Mouse (Mus musculus): ENCODE data around the gene Arfgef2. TPM values are rescaled to one million over a fixed set of nuclear protein-coding genes. Genes with fewer than 3 reads are reported as not detected.

Arfgef2 gene
- total and polyA plus RNA-seq, 3 experiments = 12.5 to 50.4 (median 45.4) TPM

DNA sequence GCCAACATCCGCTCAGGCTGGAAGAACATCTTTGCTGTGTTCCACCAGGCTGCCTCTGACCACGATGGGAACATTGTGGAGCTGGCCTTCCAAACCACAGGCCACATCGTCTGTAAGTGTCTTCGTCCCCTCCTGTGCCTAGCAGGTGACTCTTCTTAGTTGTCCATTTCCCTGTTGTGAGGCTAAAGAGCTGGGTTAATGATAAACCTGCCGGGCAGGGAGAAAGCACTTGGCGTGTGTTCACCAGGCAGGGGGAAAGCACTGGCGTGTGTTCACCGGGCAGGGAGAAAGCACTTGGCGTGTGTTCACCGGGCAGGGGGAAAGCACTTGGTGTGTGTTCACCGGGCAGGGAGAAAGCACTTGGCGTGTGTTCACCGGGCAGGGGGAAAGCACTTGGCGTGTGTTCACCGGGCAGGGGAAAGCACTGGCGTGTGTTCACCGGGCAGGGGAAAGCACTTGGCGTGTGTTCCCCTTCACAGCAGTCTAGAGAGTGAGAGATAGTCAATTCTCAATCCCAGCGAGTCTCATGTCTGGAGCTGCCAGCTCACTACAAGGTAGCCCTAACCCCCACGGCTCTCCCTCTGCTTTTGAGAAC is 65.0 kb downstream of the Arfgef2 start:
- DNase-seq = no peak
- no peaks in the 10 kb centered on the region for H3K27me3 ChIP-seq (ENCODE audit: control insufficient read depth, insufficient read depth, low read length)
- no peak overlapping the region for H3K27ac ChIP-seq
- no peaks in the 10 kb centered on the region for H3K36me3 ChIP-seq (ENCODE audit: control insufficient read depth, insufficient read depth, low read length)
- 71% methylated on average over 20 of the region's 20 CpGs for WGBS
- H3K4me1 ChIP-seq (ENCODE audit: control insufficient read depth, insufficient read depth, low read length) = no peaks in the 10 kb centered on the region
- no peak overlapping the region for H3K9ac ChIP-seq (ENCODE audit: low read depth, low read length)
- intact Hi-C loops (cut with DNase I) = no loop called here
- no peak overlapping the region for H3K4me3 ChIP-seq
- TF ChIP-seq POLR2A (IDR thresholded peaks at IDR 0.05; ENCODE audit: insufficient read depth, low read depth, low read length) = no peak
- no peak for TF ChIP-seq EP300 (IDR thresholded peaks at IDR 0.05; ENCODE audit: insufficient read depth, low read depth, low read length)
- no peak for TF ChIP-seq CTCF (IDR thresholded peaks at IDR 0.05)
- H3K79me2 ChIP-seq (replicated peaks; ENCODE audit: control insufficient read depth, insufficient read depth, low read length) = no peaks in the 10 kb centered on the region

DNA sequence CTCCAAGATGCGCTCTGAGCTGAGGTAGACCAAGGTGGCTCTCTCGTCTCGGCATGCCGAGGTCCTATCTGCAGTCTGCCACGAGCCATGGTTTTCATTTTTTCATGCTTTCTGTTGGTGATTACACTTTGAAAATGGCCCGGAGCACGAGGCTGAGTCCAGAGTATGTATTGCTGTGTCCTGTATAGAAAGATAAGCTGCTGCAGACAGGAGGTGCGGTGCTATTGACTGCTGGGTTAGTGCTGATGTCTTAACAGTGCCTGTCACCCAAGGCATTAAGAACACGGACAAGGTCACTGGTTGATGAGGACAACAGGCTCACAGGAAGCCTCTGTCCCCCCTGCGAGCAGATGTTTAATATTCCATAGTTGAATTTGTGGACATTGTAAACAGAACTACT is 65.5 kb downstream of the Arfgef2 start:
- no peak for TF ChIP-seq CTCF (IDR thresholded peaks at IDR 0.05)
- no peak for TF ChIP-seq POLR2A (IDR thresholded peaks at IDR 0.05; ENCODE audit: insufficient read depth, low read depth, low read length)
- no peak for TF ChIP-seq EP300 (IDR thresholded peaks at IDR 0.05; ENCODE audit: insufficient read depth, low read depth, low read length)
- intact Hi-C loops (cut with DNase I) = no loop called here
- no peak overlapping the region for H3K9ac ChIP-seq (ENCODE audit: low read depth, low read length)
- H3K27ac ChIP-seq = no peak overlapping the region
- H3K79me2 ChIP-seq (replicated peaks; ENCODE audit: control insufficient read depth, insufficient read depth, low read length) = no peaks in the 10 kb centered on the region
- 44% methylated on average over 10 of the region's 10 CpGs for WGBS
- H3K36me3 ChIP-seq (ENCODE audit: control insufficient read depth, insufficient read depth, low read length) = no peaks in the 10 kb centered on the region
- no peaks in the 10 kb centered on the region for H3K27me3 ChIP-seq (ENCODE audit: control insufficient read depth, insufficient read depth, low read length)
- no peak for DNase-seq
- H3K4me3 ChIP-seq = no peak overlapping the region
- H3K4me1 ChIP-seq (ENCODE audit: control insufficient read depth, insufficient read depth, low read length) = no peaks in the 10 kb centered on the region

DNA sequence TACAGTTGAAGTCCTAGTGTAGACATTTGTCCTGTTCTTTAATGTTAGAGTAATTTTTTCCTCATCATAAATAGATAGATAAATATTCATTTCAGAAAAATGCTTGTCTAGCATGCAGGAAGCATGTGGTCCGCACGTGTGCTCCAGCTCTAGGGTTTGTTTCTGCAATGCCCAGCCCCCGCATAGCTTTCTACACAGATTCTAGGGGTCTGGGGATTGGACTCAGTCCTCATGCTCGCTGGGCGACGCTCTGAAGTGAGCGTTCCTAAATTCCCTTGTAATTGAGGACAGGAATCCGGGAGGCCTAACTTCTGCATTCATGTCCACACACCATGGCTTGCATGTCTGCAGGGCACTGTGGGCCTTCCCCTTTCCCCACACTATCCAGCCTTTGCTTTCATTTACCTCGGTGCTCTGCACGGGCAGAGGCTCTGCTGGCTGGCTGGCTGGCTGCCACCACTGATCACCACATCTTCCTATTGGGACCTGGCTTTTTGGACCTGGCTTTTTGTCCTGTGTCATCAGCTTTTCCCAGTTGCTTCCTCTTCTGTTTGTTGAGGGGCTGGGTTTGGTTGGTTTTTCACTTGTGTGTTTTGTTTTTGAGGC is 69.4 kb downstream of the Arfgef2 start:
- 75% methylated on average over 10 of the region's 10 CpGs for WGBS
- no peaks in the 10 kb centered on the region for H3K27me3 ChIP-seq (ENCODE audit: control insufficient read depth, insufficient read depth, low read length)
- no peaks in the 10 kb centered on the region for H3K79me2 ChIP-seq (replicated peaks; ENCODE audit: control insufficient read depth, insufficient read depth, low read length)
- peak in 1 of 2 experiments; percentile 28 for DNase-seq
- H3K27ac ChIP-seq = no peak overlapping the region
- no peak for TF ChIP-seq CTCF (IDR thresholded peaks at IDR 0.05)
- no peak for TF ChIP-seq POLR2A (IDR thresholded peaks at IDR 0.05; ENCODE audit: insufficient read depth, low read depth, low read length)
- no peak for TF ChIP-seq EP300 (IDR thresholded peaks at IDR 0.05; ENCODE audit: insufficient read depth, low read depth, low read length)
- H3K4me3 ChIP-seq = no peak overlapping the region
- intact Hi-C loops (cut with DNase I) = no loop called here
- no peak overlapping the region for H3K9ac ChIP-seq (ENCODE audit: low read depth, low read length)
- H3K4me1 ChIP-seq (ENCODE audit: control insufficient read depth, insufficient read depth, low read length) = no peaks in the 10 kb centered on the region
- no peaks in the 10 kb centered on the region; the same call in 1 of the 2 replicates for H3K36me3 ChIP-seq (ENCODE audit: control insufficient read depth, insufficient read depth, low read length)

DNA sequence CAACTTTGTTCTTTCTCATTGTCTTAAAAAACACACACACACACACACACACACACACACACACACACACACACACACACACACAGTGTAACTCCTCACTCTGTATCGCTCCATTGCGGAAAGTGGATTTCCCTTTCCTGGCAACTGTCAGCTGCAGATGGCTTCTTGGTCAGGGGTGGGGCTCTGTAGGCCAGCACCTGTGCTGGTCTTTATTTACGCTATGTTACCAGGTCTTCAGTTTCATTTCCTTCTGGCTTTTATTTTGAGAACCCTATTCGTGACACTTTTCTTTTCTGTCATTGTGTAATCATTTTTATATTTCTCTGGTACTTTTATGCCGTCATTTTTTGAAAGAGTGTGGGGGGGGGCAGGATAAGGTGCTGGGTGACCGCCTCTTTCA is 70.2 kb downstream of the Arfgef2 start:
- WGBS = 60% methylated on average over 6 of the region's 6 CpGs
- DNase-seq = peak in 1 of 2 experiments; percentile 11
- Histone ChIP-seq H3K4me1 (ENCODE audit: control insufficient read depth, insufficient read depth, low read length) (no peaks in the 10 kb centered on the region), H3K27me3 (ENCODE audit: control insufficient read depth, insufficient read depth, low read length) (no peaks in the 10 kb centered on the region), H3K79me2 (replicated peaks; ENCODE audit: control insufficient read depth, insufficient read depth, low read length) (no peaks in the 10 kb centered on the region), H3K9ac (ENCODE audit: low read depth, low read length) (no peak overlapping the region), H3K4me3 (no peak overlapping the region), H3K36me3 (ENCODE audit: control insufficient read depth, insufficient read depth, low read length) (no peaks in the 10 kb centered on the region; the same call in 1 of the 2 replicates), H3K27ac (no peak overlapping the region)
- TF ChIP-seq CTCF (IDR thresholded peaks at IDR 0.05) = no peak
- TF ChIP-seq POLR2A (IDR thresholded peaks at IDR 0.05; ENCODE audit: insufficient read depth, low read depth, low read length) = no peak
- TF ChIP-seq EP300 (IDR thresholded peaks at IDR 0.05; ENCODE audit: insufficient read depth, low read depth, low read length) = no peak
- intact Hi-C loops (cut with DNase I) = no loop called here

DNA sequence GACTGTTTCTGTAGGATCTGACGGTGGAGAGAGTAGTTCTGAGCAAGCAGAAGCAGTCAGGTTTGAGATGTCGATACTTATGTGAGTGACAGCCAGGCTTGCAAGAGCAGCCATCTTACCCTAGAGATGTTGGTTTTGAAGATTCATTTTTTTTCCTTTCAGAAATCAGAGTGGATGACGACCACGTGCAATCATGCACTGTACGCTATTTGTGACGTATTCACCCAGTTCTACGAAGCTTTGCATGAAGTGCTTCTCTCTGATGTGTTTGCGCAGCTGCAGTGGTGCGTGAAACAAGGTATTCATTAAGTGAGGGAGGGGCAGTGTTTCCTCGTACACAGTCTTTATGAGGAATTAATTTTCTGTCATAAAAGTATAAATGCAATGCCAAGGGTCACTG is 70.9 kb downstream of the Arfgef2 start:
- intact Hi-C loops (cut with DNase I) = no loop called here
- no peaks in the 10 kb centered on the region; the same call in 1 of the 2 replicates for H3K36me3 ChIP-seq (ENCODE audit: control insufficient read depth, insufficient read depth, low read length)
- WGBS = 94% methylated on average over 10 of the region's 10 CpGs
- H3K4me1 ChIP-seq (ENCODE audit: control insufficient read depth, insufficient read depth, low read length) = no peaks in the 10 kb centered on the region
- no peak overlapping the region for H3K4me3 ChIP-seq
- H3K9ac ChIP-seq (ENCODE audit: low read depth, low read length) = no peak overlapping the region
- no peak for DNase-seq
- H3K27me3 ChIP-seq (ENCODE audit: control insufficient read depth, insufficient read depth, low read length) = no peaks in the 10 kb centered on the region
- no peaks in the 10 kb centered on the region for H3K79me2 ChIP-seq (replicated peaks; ENCODE audit: control insufficient read depth, insufficient read depth, low read length)
- no peak overlapping the region for H3K27ac ChIP-seq
- TF ChIP-seq CTCF (IDR thresholded peaks at IDR 0.05) (no peak), POLR2A (IDR thresholded peaks at IDR 0.05; ENCODE audit: insufficient read depth, low read depth, low read length) (no peak), EP300 (IDR thresholded peaks at IDR 0.05; ENCODE audit: insufficient read depth, low read depth, low read length) (no peak)

DNA sequence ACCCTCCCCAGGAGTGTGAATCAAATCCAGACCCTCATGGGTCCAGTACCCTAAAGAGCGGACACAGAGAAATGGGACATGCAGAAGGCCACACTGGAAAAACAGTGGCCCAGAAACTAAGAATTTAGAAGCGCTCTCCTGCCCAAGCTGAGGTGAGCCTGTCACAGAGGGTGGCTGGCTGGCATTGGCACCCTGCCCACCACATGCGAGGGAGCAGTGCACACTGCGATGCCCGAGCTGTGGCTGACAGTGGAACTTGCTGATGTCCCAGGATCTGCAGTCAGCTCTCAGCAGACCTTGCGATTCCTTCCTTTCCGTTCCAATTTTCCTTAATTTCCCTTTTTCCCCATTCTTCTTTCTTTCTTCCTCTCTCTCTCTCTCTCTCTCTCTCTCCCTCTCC is 79.7 kb downstream of the Arfgef2 start:
- H3K27ac ChIP-seq = no peak overlapping the region
- TF ChIP-seq POLR2A (IDR thresholded peaks at IDR 0.05; ENCODE audit: insufficient read depth, low read depth, low read length) = no peak
- no peak for TF ChIP-seq EP300 (IDR thresholded peaks at IDR 0.05; ENCODE audit: insufficient read depth, low read depth, low read length)
- TF ChIP-seq CTCF (IDR thresholded peaks at IDR 0.05) = no peak
- intact Hi-C loops (cut with DNase I) = no loop called here
- no peaks in the 10 kb centered on the region for H3K79me2 ChIP-seq (replicated peaks; ENCODE audit: control insufficient read depth, insufficient read depth, low read length)
- no peaks in the 10 kb centered on the region for H3K4me1 ChIP-seq (ENCODE audit: control insufficient read depth, insufficient read depth, low read length)
- H3K9ac ChIP-seq (ENCODE audit: low read depth, low read length) = no peak overlapping the region
- DNase-seq = peak in 1 of 2 experiments; percentile 13
- no peak overlapping the region for H3K4me3 ChIP-seq
- H3K36me3 ChIP-seq (ENCODE audit: control insufficient read depth, insufficient read depth, low read length) = no peaks in the 10 kb centered on the region
- 73% methylated on average over 7 of the region's 7 CpGs for WGBS
- H3K27me3 ChIP-seq (ENCODE audit: control insufficient read depth, insufficient read depth, low read length) = no peaks in the 10 kb centered on the region

Data from heart, adult 2 months (tissue).